Mouse (Mus musculus) Patski (cell line): ENCODE measurements at regions not wholly inside any gene's neighbourhood (a gene's known extent, or its start where the extent isn't known, plus 50 kb on each side); places are given as distances from the start of the nearest gene placed in this dataset.

Experiments
- ATAC-seq: fragments of 100-300 bp; one replicate; pipeline ENCODE4 v1.8.0; 2021
- CTCF ChIA-PET: fragments of 350-600 bp; sonication (Branson Sonifier 250); formaldehyde crosslinking; loops from one replicate; lab custom pipeline; 2022; ENCODE audit warnings: inconsistent platforms; lab: Charles Lee
- POLR2A ChIA-PET: fragments of 350-600 bp; sonication (Branson Sonifier 250); formaldehyde crosslinking; loops from one replicate; lab custom pipeline; 2022; ENCODE audit warnings: antibody characterized with exemption, inconsistent platforms; lab: Charles Lee
- DNase-seq: peaks from one replicate; pipeline ENCODE4 v3.0.0-alpha.2; 2011; ENCODE audit warnings: low read depth, low spot score
- H3K27me3 ChIP-seq: fragments of 371-371 bp; one replicate; pipeline ENCODE4 v1.5.1; 2021
- CTCF ChIP-seq: fragments of 100-300 bp; IDR thresholded peaks from one replicate; pipeline ENCODE4 v1.5.1; 2021
- in situ Hi-C: fragments of 300-500 bp; cut with MboI; formaldehyde crosslinking; loops from 3 replicates; pipeline ENCODE4 v1.11.1; 2018; ENCODE audit warnings: low pct_unique_long_range_greater_than_20kb, mixed read lengths

- in situ Hi-C loops, result no loop called here
- no peak for DNase-seq
- POLR2A ChIA-PET, result interaction anchor here (0.7 kb wide), 1 partner anchor 14 kb away, joined by 4 read pairs; no protein-coding TSS in a partner anchor
- H3K27me3 ChIP-seq, result no peaks in the 10 kb centered on the region
- TF ChIP-seq CTCF, result no peak
- ATAC-seq, result no peak
- CTCF ChIA-PET, result interaction anchor here (1.3 kb wide), 1 partner anchor 10 kb away, joined by 3 read pairs; no protein-coding TSS in a partner anchor
These were observed 123.5 kb downstream of the Ly86 start for GRCm38 (mm10) chr13:37468304-37469178.

- DNase-seq, result no peak
- no peak for TF ChIP-seq CTCF
- no peaks in the 10 kb centered on the region for H3K27me3 ChIP-seq
- in situ Hi-C loops, result no loop called here
- ChIA-PET CTCF (interaction anchor here (1.3 kb wide), 1 partner anchor 14 kb away, joined by 4 read pairs; no protein-coding TSS in a partner anchor), POLR2A (no interaction called here)
- ATAC-seq, result no peak
These were observed 125.4 kb downstream of the Ly86 start for GRCm38 (mm10) chr13:37470230-37470907.

GRCm38 (mm10) chr13:37473359-37473758 lies 128.4 kb downstream of the Ly86 start:
- CTCF ChIA-PET, result no interaction called here
- in situ Hi-C loops, result no loop called here
- TF ChIP-seq CTCF, result no peak
- no peaks in the 10 kb centered on the region for H3K27me3 ChIP-seq
- ATAC-seq (no peak), DNase-seq (no peak)
- POLR2A ChIA-PET, result interaction anchor here (1.1 kb wide), 1 partner anchor 9 kb away, joined by 3 read pairs; no protein-coding TSS in a partner anchor

GRCm38 (mm10) chr13:37475804-37476203 lies 130.8 kb downstream of the Ly86 start:
- POLR2A ChIA-PET, result no interaction called here
- no peak for TF ChIP-seq CTCF
- ATAC-seq, result no peak

GRCm38 (mm10) chr13:37476256-37477053 lies 131.4 kb downstream of the Ly86 start:
- POLR2A ChIA-PET, result no interaction called here
- in situ Hi-C loops, result no loop called here
- H3K27me3 ChIP-seq, result no peaks in the 10 kb centered on the region
- ATAC-seq, result no peak
- CTCF ChIA-PET, result no interaction called here
- TF ChIP-seq CTCF, result no peak
- DNase-seq, result no peak

More at GRCm38 (mm10) chr13:37475804-37476203, 130.8 kb downstream of the Ly86 start:
- in situ Hi-C loops, result no loop called here
- H3K27me3 ChIP-seq, result no peaks in the 10 kb centered on the region
- CTCF ChIA-PET, result no interaction called here
- DNase-seq, result no peak

GRCm38 (mm10) chr13:37477342-37477741 lies 132.3 kb downstream of the Ly86 start:
- DNase-seq (no peak), ATAC-seq (no peak)
- POLR2A ChIA-PET, result no interaction called here
- in situ Hi-C loops, result no loop called here
- CTCF ChIA-PET, result no interaction called here
- no peak for TF ChIP-seq CTCF
- H3K27me3 ChIP-seq, result no peaks in the 10 kb centered on the region

- ChIA-PET CTCF (interaction anchor here (1.2 kb wide), 1 partner anchor 10 kb away, joined by 3 read pairs; no protein-coding TSS in a partner anchor), POLR2A (interaction anchor here (0.7 kb wide), 1 partner anchor 366 kb away, joined by 6 read pairs; no protein-coding TSS in a partner anchor)
- in situ Hi-C loops, result no loop called here
- TF ChIP-seq CTCF, result no peak
- ATAC-seq, result peak; percentile 39
- H3K27me3 ChIP-seq, result no peaks in the 10 kb centered on the region
- DNase-seq, result no peak
These were observed 132.9 kb downstream of the Ly86 start for GRCm38 (mm10) chr13:37477749-37478548.

GRCm38 (mm10) chr13:37479182-37479691 lies 134.2 kb downstream of the Ly86 start:
- H3K27me3 ChIP-seq, result no peaks in the 10 kb centered on the region
- TF ChIP-seq CTCF, result no peak
- ATAC-seq, result no peak
- POLR2A ChIA-PET, result no interaction called here
- DNase-seq, result no peak
- CTCF ChIA-PET, result interaction anchor here (1.2 kb wide), 1 partner anchor 11 kb away, joined by 3 read pairs; no protein-coding TSS in a partner anchor
- in situ Hi-C loops, result no loop called here

- ATAC-seq (no peak), DNase-seq (no peak)
- POLR2A ChIA-PET, result no interaction called here
- in situ Hi-C loops, result no loop called here
- H3K27me3 ChIP-seq, result no peaks in the 10 kb centered on the region
- no peak for TF ChIP-seq CTCF
- CTCF ChIA-PET, result no interaction called here
These were observed 136.5 kb downstream of the Ly86 start for GRCm38 (mm10) chr13:37481514-37481913.
